Mouse (Mus musculus) forebrain, postnatal 0 days (tissue): Measurements from ENCODE around the gene Bmp2. TPM values are rescaled to one million over a fixed set of nuclear protein-coding genes. Genes with fewer than 3 reads are reported as not detected.

Experiments used
- ATAC-seq: fragments of 200-750 bp; cut with Nextera tagmentation; 2 replicates; pipeline ENCODE4 v1.8.0; 2017; ENCODE audit warnings: mild to moderate bottlenecking, moderate library complexity
- DNase-seq: peaks from one replicate; pipeline ENCODE4 v3.0.0-alpha.2; 2015
- H3K27ac ChIP-seq: fragments of 300-500 bp; sonication (generic); 2 replicates; pipeline ENCODE4 v1.5.1; 2014; ENCODE audit warnings: low read depth, mild to moderate bottlenecking, antibody characterized with exemption, low read length, moderate library complexity, mixed read lengths
- H3K27me3 ChIP-seq: fragments of 300-500 bp; sonication (generic); 2 replicates; pipeline ENCODE4 v1.6.1; 2014; ENCODE audit warnings: mild to moderate bottlenecking, low read length, mixed read lengths; ENCODE audit not compliant: insufficient read depth
- H3K36me3 ChIP-seq: fragments of 300-500 bp; sonication (generic); 2 replicates; pipeline ENCODE4 v1.6.1; 2014; ENCODE audit warnings: mild to moderate bottlenecking, moderate library complexity; ENCODE audit not compliant: insufficient read depth
- H3K4me1 ChIP-seq: fragments of 300-500 bp; sonication (generic); 2 replicates; pipeline ENCODE4 v1.6.1; 2014; ENCODE audit warnings: antibody characterized with exemption; ENCODE audit not compliant: insufficient read depth
- H3K4me2 ChIP-seq: fragments of 300-500 bp; sonication (generic); 2 replicates; pipeline ENCODE4 v1.6.1; 2014; ENCODE audit warnings: low read depth, mild to moderate bottlenecking, moderate library complexity
- H3K4me3 ChIP-seq: fragments of 300-500 bp; sonication (generic); 2 replicates; pipeline ENCODE4 v1.5.1; 2014; ENCODE audit warnings: low read depth, low read length, mixed read lengths
- H3K9ac ChIP-seq: fragments of 300-500 bp; sonication (generic); 2 replicates; pipeline ENCODE4 v1.6.1; 2014; ENCODE audit warnings: mild to moderate bottlenecking
- H3K9me3 ChIP-seq: fragments of 300-500 bp; sonication (generic); 2 replicates; pipeline ENCODE4 v1.6.1; 2016; ENCODE audit warnings: low read length
- CTCF ChIP-seq: sonication (generic); IDR thresholded peaks from 2 replicates; pipeline ENCODE4 v1.5.1; 2016; ENCODE audit warnings: antibody characterized with exemption, control low read depth, low read depth
- WGBS: fragments of 180-500 bp; shearing (Covaris S2); extraction: QIAGEN DNeasy Blood & Tissue Kit; methylation state at CpG from one replicate; pipeline ENCODE4 v1.1.7; 2014; 5-methylcytosine and 5-hydroxymethylcytosine counted together
- polyA plus RNA-seq: library from polyadenylated mRNA; unstranded; fragments of >200 nt; fragmentation: Nextera tagmentation; extraction: Ambion mirVana; gene quantifications from 2 replicates; pipeline ENCODE4 v1.2.1, GENCODE M21; 2015
- total RNA-seq: library from RNA; depleted of rRNA; stranded (reverse); fragments of >200 nt; gene quantifications from 2 replicates; pipeline ENCODE4 v1.2.3, GENCODE M21; 2014

Bmp2 gene
- total and polyA plus RNA-seq, 2 experiments from 2014 or later, result 2.9 TPM

DNA sequence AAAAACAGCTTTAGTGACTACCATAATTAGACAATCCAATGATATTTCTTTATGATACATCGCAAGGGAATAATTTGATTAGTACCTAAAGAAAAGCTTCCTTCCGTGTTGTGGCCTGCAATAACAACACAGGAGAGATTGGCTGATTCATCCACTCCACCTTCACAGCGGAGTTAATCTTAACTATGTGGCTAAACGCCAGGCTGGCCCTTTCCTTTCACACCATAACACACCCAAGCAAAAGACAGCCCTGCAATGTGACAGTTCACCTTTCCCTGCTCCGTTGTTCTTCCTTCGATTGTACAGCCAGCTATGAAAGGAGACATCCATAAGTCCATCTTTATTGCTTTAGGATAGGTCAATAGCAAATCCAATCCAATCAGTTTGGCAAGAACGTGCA, 15.1 kb upstream of the Bmp2 start:
- no peak for ATAC-seq
- Histone ChIP-seq H3K27me3 (no peaks in the 10 kb centered on the region), H3K9me3 (no peaks in the 10 kb centered on the region), H3K27ac (no peak overlapping the region), H3K4me3 (no peak overlapping the region), H3K36me3 (no peaks in the 10 kb centered on the region), H3K4me2 (no peak overlapping the region), H3K4me1 (no peaks in the 10 kb centered on the region), H3K9ac (no peak overlapping the region)
- no peak for TF ChIP-seq CTCF
- WGBS, result 91% methylated on average over 7 of the region's 7 CpGs
- no peak for DNase-seq

DNA sequence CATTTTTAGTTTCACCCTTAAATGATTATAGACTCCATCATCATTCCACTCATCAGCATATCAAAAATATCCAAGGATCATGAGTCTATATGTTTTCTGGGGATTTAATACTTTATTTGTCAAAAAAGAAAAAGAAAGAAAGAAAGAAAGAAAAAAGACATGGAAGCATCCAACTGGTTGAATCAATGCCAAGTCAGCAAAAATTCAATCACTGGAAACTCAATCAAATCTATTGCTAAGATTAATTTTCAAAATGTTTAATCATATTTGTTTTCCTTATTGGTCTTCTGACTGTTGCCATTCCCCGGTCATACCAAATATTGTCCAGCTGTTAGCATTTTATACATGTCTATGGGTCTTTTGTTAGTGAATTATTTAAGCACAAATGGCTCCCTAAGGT, 11.3 kb upstream of the Bmp2 start:
- H3K9me3 ChIP-seq, result no peaks in the 10 kb centered on the region
- H3K4me1 ChIP-seq, result no peaks in the 10 kb centered on the region
- no peak overlapping the region for H3K4me2 ChIP-seq
- ATAC-seq, result no peak
- no peak overlapping the region for H3K4me3 ChIP-seq
- no peak for DNase-seq
- H3K27me3 ChIP-seq, result no peaks in the 10 kb centered on the region
- no peaks in the 10 kb centered on the region for H3K36me3 ChIP-seq
- no peak for TF ChIP-seq CTCF
- no peak overlapping the region for H3K9ac ChIP-seq
- WGBS, result 24% methylated on average over 1 of the region's 1 CpGs
- no peak overlapping the region for H3K27ac ChIP-seq

DNA sequence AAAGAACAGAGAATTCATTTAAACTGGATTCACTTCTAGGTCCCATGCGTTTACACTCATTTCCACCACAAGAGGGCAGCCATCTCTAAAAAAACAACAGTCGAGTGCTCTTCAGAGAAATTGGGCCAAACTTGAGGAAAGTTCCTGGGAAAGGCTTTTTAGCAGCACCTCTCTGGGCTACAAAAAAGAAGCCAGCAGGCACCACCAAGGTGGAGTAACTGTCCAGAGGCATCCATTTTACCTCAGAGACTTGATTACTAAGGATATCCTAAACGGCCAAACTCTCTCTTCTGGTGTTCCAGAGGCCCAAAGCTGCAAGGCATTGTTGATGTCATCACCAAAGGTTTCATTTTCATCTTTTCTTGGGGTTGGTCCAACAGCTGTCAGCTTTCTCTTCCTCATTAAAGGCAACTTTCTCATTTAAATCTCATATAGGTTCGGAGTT, 1.7 kb upstream of the Bmp2 start:
- DNase-seq (peak; percentile 90), ATAC-seq (peak; percentile 54; the same call in 1 of the 2 replicates)
- peak; percentile 88 for TF ChIP-seq CTCF
- Histone ChIP-seq H3K27me3 (peaks cover 25% of the 10 kb centered on the region), H3K4me2 (no peak overlapping the region), H3K4me1 (no peaks in the 10 kb centered on the region), H3K9ac (no peak overlapping the region), H3K27ac (no peak overlapping the region), H3K36me3 (no peaks in the 10 kb centered on the region), H3K4me3 (no peak overlapping the region), H3K9me3 (no peaks in the 10 kb centered on the region)
- 25% methylated on average over 4 of the region's 4 CpGs for WGBS

DNA sequence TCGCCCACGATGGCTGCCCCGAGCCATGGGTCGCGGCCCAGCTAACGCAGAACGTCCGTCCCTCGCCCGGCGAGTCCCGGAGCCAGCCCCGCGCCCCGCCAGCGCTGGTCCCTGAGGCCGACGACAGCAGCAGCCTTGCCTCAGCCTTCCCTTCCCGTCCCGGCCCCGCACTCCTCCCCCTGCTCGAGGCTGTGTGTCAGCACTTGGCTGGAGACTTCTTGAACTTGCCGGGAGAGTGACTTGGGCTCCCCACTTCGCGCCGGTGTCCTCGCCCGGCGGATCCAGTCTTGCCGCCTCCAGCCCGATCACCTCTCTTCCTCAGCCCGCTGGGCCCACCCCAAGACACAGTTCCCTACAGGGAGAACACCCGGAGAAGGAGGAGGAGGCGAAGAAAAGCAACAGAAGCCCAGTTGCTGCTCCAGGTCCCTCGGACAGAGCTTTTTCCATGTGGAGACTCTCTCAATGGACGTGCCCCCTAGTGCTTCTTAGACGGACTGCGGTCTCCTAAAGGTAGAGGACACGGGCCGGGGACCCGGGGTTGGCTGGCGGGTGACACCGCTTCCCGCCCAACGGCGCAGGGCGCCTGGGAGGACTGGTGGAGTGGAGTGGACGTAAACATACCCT, 995 bp downstream of the Bmp2 start:
- Histone ChIP-seq H3K36me3 (no peaks in the 10 kb centered on the region), H3K27ac (no peak overlapping the region), H3K9ac (peak overlapping the region; percentile 54), H3K4me2 (peak overlapping the region; percentile 97), H3K27me3 (peaks cover 25% of the 10 kb centered on the region), H3K4me3 (peak overlapping the region; percentile 59), H3K4me1 (no peaks in the 10 kb centered on the region), H3K9me3 (no peaks in the 10 kb centered on the region)
- no peak for TF ChIP-seq CTCF
- DNase-seq, result no peak
- ATAC-seq, result peak; percentile 8; the same call in 1 of the 2 replicates
- WGBS, result 2% methylated on average over 47 of the region's 48 CpGs

DNA sequence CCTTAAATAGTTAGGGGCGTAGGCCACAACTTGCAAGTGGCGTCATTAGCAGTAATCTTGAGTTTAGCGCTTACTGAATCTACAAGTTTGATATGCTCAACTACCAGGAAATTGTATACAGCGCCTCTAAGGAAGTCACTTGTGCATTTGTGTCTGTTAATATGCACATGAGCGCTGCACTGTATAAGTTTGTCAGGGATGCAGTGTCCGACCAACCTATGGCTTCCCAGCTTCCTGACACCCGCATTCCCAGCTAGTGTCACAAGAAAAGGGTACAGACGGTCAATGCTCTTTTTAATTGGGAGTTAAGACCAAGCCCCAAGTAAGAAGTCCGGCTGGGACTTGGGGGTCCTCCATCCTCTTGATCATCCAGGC, 1.9 kb downstream of the Bmp2 start:
- DNase-seq (no peak), ATAC-seq (no peak)
- no peaks in the 10 kb centered on the region for H3K36me3 ChIP-seq
- TF ChIP-seq CTCF, result no peak
- H3K9me3 ChIP-seq, result no peaks in the 10 kb centered on the region
- no peak overlapping the region for H3K27ac ChIP-seq
- H3K4me2 ChIP-seq, result peak overlapping the region; percentile 97
- H3K27me3 ChIP-seq, result peaks cover 25% of the 10 kb centered on the region
- H3K4me1 ChIP-seq, result no peaks in the 10 kb centered on the region
- peak overlapping the region; percentile 46; the same call in 1 of the 2 replicates for H3K9ac ChIP-seq
- 47% methylated on average over 9 of the region's 9 CpGs for WGBS
- peak overlapping the region; percentile 59 for H3K4me3 ChIP-seq

DNA sequence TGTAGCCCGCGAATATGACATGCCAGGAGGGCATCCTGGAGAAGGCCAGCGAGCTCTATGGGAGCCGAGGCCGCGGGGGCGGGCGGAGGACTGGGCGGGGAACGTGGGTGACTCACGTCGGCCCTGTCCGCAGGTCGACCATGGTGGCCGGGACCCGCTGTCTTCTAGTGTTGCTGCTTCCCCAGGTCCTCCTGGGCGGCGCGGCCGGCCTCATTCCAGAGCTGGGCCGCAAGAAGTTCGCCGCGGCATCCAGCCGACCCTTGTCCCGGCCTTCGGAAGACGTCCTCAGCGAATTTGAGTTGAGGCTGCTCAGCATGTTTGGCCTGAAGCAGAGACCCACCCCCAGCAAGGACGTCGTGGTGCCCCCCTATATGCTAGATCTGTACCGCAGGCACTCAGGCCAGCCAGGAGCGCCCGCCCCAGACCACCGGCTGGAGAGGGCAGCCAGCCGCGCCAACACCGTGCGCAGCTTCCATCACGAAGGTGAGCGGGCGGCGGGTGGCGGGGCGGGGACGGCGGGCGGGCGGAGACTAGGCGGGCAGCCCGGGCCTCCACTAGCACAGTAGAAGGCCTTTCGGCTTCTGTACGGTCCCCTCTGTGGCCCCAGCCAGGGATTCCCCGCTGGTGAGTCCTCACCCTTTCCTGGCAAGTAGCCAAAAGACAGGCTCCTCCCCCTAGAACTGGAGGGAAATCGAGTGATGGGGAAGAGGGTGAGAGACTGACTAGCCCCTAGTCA, 2.5 kb downstream of the Bmp2 start:
- peaks cover 25% of the 10 kb centered on the region for H3K27me3 ChIP-seq
- peak overlapping the region; percentile 59 for H3K4me3 ChIP-seq
- no peaks in the 10 kb centered on the region for H3K9me3 ChIP-seq
- no peak for TF ChIP-seq CTCF
- no peak for DNase-seq
- peak overlapping the region; percentile 46 for H3K9ac ChIP-seq
- peak; percentile 23 for ATAC-seq
- H3K36me3 ChIP-seq, result no peaks in the 10 kb centered on the region
- H3K4me2 ChIP-seq, result peak overlapping the region; percentile 97
- no peak overlapping the region for H3K27ac ChIP-seq
- WGBS, result 1% methylated on average over 54 of the region's 55 CpGs
- no peaks in the 10 kb centered on the region for H3K4me1 ChIP-seq

DNA sequence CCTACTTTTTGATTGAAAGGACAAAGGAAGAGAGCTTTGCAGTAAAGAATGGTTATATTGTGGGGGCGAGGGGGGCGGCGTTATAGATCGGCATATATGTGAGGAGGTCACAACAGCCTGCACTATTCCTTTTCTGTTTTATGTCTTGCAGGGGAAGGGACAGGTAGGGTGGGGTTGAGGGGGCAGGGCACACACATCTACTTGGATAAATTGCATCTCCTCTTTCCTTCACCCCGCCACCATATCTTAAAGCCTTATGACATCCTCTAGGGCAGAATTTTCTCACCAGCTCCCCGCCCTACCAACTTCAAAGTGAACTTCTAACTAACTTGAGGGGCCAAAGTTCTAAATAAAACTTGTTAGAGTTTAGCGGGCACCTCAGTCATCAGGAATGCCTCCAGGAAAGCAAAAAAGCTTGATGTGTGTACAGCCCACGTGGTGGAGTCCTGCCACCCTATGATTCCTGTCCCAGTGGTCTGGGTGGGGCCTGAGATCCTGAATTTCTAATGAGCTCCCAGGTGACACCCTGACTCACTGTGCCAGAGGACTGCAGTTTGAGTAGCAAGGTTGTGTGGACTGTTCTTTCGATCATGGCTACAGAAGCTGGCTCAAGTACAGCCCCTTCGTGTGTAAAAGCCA, 12.4 kb downstream of the Bmp2 start:
- ATAC-seq (peak; percentile 12; the same call in 1 of the 2 replicates), DNase-seq (no peak)
- Histone ChIP-seq H3K4me1 (0 out of 2 replicates have a peak, but pooled peaks cover 6% of the 10 kb centered on the region), H3K4me3 (no peak overlapping the region), H3K36me3 (no peaks in the 10 kb centered on the region), H3K27ac (no peak overlapping the region), H3K4me2 (no peak overlapping the region), H3K27me3 (no peaks in the 10 kb centered on the region), H3K9me3 (no peaks in the 10 kb centered on the region), H3K9ac (no peak overlapping the region)
- 73% methylated on average over 10 of the region's 10 CpGs for WGBS
- TF ChIP-seq CTCF, result no peak
